Mouse (Mus musculus) lung, embryonic 15.5 days (tissue): ENCODE data around the gene Map7d2. TPM values are rescaled to one million over a fixed set of nuclear protein-coding genes. Genes with fewer than 3 reads are reported as not detected.

Source experiments
- ATAC-seq: fragments of 200-750 bp; cut with Nextera tagmentation; 2 replicates; pipeline ENCODE4 v1.8.0; 2017; ENCODE audit warnings: moderate number of reproducible peaks, borderline replicate concordance; ENCODE audit not compliant: low FRiP score, low TSS enrichment; ENCODE audit errors: extremely low read depth
- H3K27ac ChIP-seq: fragments of 300-500 bp; sonication (generic); 2 replicates; pipeline ENCODE4 v1.5.1; 2015; ENCODE audit warnings: moderate library complexity, mild to moderate bottlenecking, inconsistent platforms
- H3K27me3 ChIP-seq: fragments of 300-500 bp; sonication (generic); 2 replicates; pipeline ENCODE4 v1.6.1; 2015; ENCODE audit warnings: inconsistent platforms
- H3K36me3 ChIP-seq: fragments of 300-500 bp; sonication (generic); 2 replicates; pipeline ENCODE4 v1.6.1; 2015; ENCODE audit warnings: inconsistent platforms
- H3K4me1 ChIP-seq: fragments of 300-500 bp; sonication (generic); 2 replicates; pipeline ENCODE4 v1.6.1; 2015; ENCODE audit warnings: inconsistent platforms
- H3K4me2 ChIP-seq: fragments of 300-500 bp; sonication (generic); 2 replicates; pipeline ENCODE4 v1.6.1; 2015; ENCODE audit warnings: inconsistent platforms, mild to moderate bottlenecking, moderate library complexity
- H3K4me3 ChIP-seq: fragments of 300-500 bp; sonication (generic); 2 replicates; pipeline ENCODE4 v1.5.1; 2015; ENCODE audit warnings: mild to moderate bottlenecking, inconsistent platforms
- H3K9ac ChIP-seq: fragments of 300-500 bp; sonication (generic); 2 replicates; pipeline ENCODE4 v1.6.1; 2015; ENCODE audit warnings: inconsistent platforms
- H3K9me3 ChIP-seq: fragments of 300-500 bp; sonication (generic); 2 replicates; pipeline ENCODE4 v1.6.1; 2016; ENCODE audit warnings: inconsistent platforms
- WGBS: fragments of 180-500 bp; shearing (Covaris S2); methylation state at CpG from one replicate; pipeline ENCODE4 v1.1.7; 2015; 5-methylcytosine and 5-hydroxymethylcytosine counted together
- polyA plus RNA-seq: library from polyadenylated mRNA; unstranded; fragments of >200 nt; fragmentation: Nextera tagmentation; extraction: Ambion mirVana; gene quantifications from 2 replicates; pipeline ENCODE4 v1.2.1, GENCODE M21; 2015

The Map7d2 gene
- polyA plus RNA-seq, 1 experiment from 2014 or later: 1.9 TPM

GRCm38 (mm10) chrX:159521780-159522179 is 107.4 kb downstream of the Map7d2 start:
- 73% methylated on average over 3 of the region's 3 CpGs for WGBS
- Histone ChIP-seq H3K36me3 (no peaks in the 10 kb centered on the region), H3K4me3 (no peak overlapping the region), H3K4me2 (no peak overlapping the region), H3K9ac (no peak overlapping the region), H3K4me1 (no peaks in the 10 kb centered on the region), H3K27me3 (no peaks in the 10 kb centered on the region), H3K9me3 (no peaks in the 10 kb centered on the region), H3K27ac (no peak overlapping the region)
- ATAC-seq: no peak

DNA sequence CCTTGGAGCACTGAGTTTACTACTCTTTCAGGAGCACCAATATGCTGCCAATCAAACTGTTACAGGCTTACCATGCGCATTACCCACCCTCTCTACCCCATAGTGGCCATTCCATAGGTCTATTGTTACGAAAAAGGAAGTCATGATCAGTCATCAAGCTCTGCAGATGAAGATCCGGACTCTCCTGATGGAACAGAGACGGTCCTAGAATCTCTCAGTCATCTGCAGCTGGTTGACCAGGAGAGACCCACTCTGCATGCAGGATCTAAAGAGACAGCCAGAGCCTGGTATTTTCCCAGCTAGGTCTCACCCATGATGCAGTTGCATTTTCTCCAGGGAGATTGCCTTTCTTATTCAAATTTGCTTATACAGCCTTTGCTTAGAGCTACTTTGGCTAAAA is 108.3 kb downstream of the Map7d2 start:
- Histone ChIP-seq H3K36me3 (no peaks in the 10 kb centered on the region), H3K4me3 (no peak overlapping the region), H3K27ac (no peak overlapping the region), H3K27me3 (no peaks in the 10 kb centered on the region), H3K4me2 (no peak overlapping the region), H3K9me3 (no peaks in the 10 kb centered on the region), H3K9ac (no peak overlapping the region), H3K4me1 (no peaks in the 10 kb centered on the region)
- ATAC-seq: no peak
- WGBS: 70% methylated on average over 4 of the region's 4 CpGs

- no peaks in the 10 kb centered on the region for H3K4me1 ChIP-seq
- no peak within 1 kb of the TSS for H3K4me3 ChIP-seq
- H3K9ac ChIP-seq: no peak within 1 kb of the TSS
- no peak for ATAC-seq
- no peak within 1 kb of the TSS for H3K27ac ChIP-seq
- no peaks in the 10 kb centered on the region for H3K36me3 ChIP-seq
- H3K4me2 ChIP-seq: no peak within 1 kb of the TSS
- H3K9me3 ChIP-seq: no peaks in the 10 kb centered on the region
- H3K27me3 ChIP-seq: no peaks in the 10 kb centered on the region
- 80% methylated on average over 6 of the region's 6 CpGs for WGBS
Measured at GRCm38 (mm10) chrX:159526388-159526787, 112.0 kb downstream of the Map7d2 start, which contains the start of gene Bclaf3. TSS of gene Bclaf3 (plus strand) at chrX:159526688.

DNA sequence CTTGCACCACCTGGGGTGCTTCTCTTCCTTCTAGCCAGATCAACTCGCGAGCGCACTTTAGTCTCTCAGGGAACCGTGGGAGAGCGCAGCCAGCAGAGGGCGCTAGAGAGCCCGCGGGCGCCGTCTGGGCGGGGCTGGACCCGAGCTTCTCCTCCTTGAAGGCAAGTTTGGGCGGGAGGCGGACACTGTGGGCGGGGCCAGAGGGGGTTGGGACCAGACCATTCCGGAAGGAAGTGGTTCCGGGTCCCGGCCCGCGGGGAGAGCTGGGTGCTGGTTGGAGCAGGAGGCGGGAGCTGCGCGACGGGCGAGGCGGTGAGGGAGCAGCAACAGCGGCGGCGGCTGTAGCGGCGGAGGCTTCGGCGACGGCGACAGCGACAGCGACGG is 118.0 kb downstream of the Map7d2 start:
- H3K4me3 ChIP-seq: peak overlapping the region; percentile 65
- H3K9ac ChIP-seq: peak overlapping the region; percentile 55
- no peaks in the 10 kb centered on the region for H3K36me3 ChIP-seq
- WGBS: 7% methylated on average over 38 of the region's 38 CpGs
- H3K9me3 ChIP-seq: no peaks in the 10 kb centered on the region
- H3K4me2 ChIP-seq: peak overlapping the region; percentile 55
- peak overlapping the region; percentile 82 for H3K27ac ChIP-seq
- ATAC-seq: peak; percentile 98
- no peaks in the 10 kb centered on the region for H3K4me1 ChIP-seq
- no peaks in the 10 kb centered on the region for H3K27me3 ChIP-seq

DNA sequence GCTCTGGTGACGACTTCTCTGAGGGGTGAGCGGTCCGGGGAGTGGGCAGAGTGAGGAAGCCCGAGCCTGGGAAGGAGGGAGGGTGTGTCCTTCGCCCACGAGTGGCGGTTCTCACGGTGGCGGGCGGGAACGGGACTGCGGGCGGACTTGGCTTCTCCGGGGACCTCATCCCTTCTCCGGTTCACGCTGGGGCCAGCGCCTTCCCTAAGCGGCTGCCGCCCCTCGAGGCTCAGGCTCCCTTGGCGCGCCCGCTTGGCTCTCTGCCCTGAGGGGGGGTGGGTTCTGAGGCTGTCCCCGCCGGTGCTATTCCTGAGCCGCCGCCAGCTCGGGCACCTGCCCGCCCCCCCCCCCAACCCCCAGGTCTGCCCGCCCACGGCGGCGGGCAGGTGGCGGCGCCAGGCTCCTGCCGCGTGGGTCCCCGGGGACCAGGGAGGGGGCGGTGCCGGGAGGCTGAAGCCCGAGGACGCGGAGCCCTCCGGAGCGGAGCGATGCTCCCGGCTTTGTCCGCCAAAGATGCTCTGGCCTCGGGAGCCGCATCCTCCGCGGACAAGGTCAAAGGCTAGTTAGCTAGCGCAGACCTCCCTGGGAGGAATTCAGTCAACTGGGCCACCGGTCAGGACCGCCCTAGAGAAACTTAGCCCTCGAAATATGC is 118.6 kb downstream of the Map7d2 start:
- peak overlapping the region; percentile 55 for H3K9ac ChIP-seq
- no peaks in the 10 kb centered on the region for H3K4me1 ChIP-seq
- H3K27me3 ChIP-seq: no peaks in the 10 kb centered on the region
- WGBS: 10% methylated on average over 40 of the region's 56 CpGs
- peak overlapping the region; percentile 65 for H3K4me3 ChIP-seq
- peak; percentile 74 for ATAC-seq
- H3K27ac ChIP-seq: peak overlapping the region; percentile 82
- H3K36me3 ChIP-seq: no peaks in the 10 kb centered on the region
- no peaks in the 10 kb centered on the region for H3K9me3 ChIP-seq
- peak overlapping the region; percentile 55 for H3K4me2 ChIP-seq

GRCm38 (mm10) chrX:159541936-159542335 is 127.6 kb downstream of the Map7d2 start:
- Histone ChIP-seq H3K4me1 (no peaks in the 10 kb centered on the region), H3K27ac (no peak overlapping the region), H3K9me3 (no peaks in the 10 kb centered on the region), H3K27me3 (no peaks in the 10 kb centered on the region), H3K9ac (no peak overlapping the region), H3K36me3 (no peaks in the 10 kb centered on the region), H3K4me2 (no peak overlapping the region), H3K4me3 (no peak overlapping the region)
- ATAC-seq: no peak
- 89% methylated on average over 18 of the region's 18 CpGs for WGBS

DNA sequence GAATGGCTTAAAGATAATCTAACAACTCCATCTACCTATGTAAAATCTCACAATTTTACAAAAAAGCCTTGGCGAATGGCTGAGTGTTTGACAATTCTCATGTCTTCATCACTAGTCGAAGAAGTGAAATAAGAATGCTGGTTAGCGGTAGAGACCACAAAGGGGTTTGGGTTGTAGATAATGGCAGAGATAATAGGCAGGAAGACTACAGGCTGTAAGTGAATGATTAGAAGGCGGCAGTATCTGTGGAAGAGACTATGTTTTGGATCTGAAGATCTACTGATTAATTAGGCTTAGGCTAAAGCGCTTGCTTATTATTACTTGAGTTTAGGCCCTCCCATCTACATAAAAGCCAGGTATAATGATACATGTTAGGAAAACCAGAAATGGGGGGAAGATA is 132.7 kb downstream of the Map7d2 start:
- Histone ChIP-seq H3K4me2 (no peak overlapping the region), H3K9ac (no peak overlapping the region), H3K4me3 (no peak overlapping the region), H3K27me3 (no peaks in the 10 kb centered on the region), H3K27ac (no peak overlapping the region), H3K4me1 (no peaks in the 10 kb centered on the region), H3K36me3 (no peaks in the 10 kb centered on the region), H3K9me3 (no peaks in the 10 kb centered on the region)
- 90% methylated on average over 5 of the region's 5 CpGs for WGBS
- ATAC-seq: no peak

Other genes with a start within 250 kb of the Map7d2 start
- 5.8 and 6.8 TPM in 2 replicates for gene Rps6ka3, start 204.3 kb upstream of the Map7d2 start, polyA plus RNA-seq
- 143 and 150 TPM in 2 replicates for gene Eif1ax, start 42.4 kb upstream of the Map7d2 start, polyA plus RNA-seq
- gene Bclaf3, start 112.1 kb downstream of the Map7d2 start, polyA plus RNA-seq: 22.1 and 22.9 TPM in 2 replicates
- gene Sh3kbp1, start 212.7 kb downstream of the Map7d2 start, polyA plus RNA-seq: 35.9 and 36.9 TPM in 2 replicates